Mouse (Mus musculus): ENCODE results near the gene Olfr147. TPM values are rescaled to one million over a fixed set of nuclear protein-coding genes. Genes with fewer than 3 reads are reported as not detected.
A peak's percentile ranks its signal among the peaks of the same experiment; 100 is the strongest.
"Not testable (repeated sequence)": the region's sequence is repeated elsewhere in the genome, so short reads cannot be mapped to it uniquely, and the experiment has no call there.

Gene Olfr147
- polyA plus RNA-seq (2014; fragmentation: Nextera tagmentation; extraction: Ambion mirVana), result not detected in 2 replicates

DNA sequence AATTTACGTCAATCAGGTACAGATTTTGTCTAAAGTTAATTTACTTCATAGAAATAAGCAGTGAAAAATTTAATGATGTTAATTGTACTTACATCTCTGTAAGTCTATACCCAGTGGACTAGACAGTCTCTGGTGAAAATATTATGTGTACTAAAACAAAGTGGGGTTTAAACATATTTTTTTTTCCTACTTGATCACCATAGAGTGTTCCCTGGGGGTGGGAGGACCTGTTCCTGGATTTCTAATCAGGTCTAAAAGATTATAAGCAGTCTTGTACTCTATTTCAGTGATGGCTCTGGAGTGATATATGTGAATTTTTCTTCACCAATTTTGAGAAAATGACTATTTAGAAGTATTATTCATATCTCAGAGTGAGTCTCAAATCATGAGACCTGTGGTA, at the start of gene Olfr147:
Olfr147 (plus strand) TSS at position 301 of the 400 bp plus-strand sequence.
- no peak for DNase-seq (ENCODE audit: low spot score)
- Histone ChIP-seq H3K9ac (ENCODE audit: low read length) (no peak within 1 kb of the TSS), H3K4me2 (ENCODE audit: low read depth, severe bottlenecking) (no peak within 1 kb of the TSS), H3K27me3 (ENCODE audit: control insufficient read depth, insufficient read depth, low read length) (no peaks in the 10 kb centered on the region), H3K36me3 (ENCODE audit: control insufficient read depth, insufficient read depth, low read length) (no peaks in the 10 kb centered on the region), H3K4me1 (ENCODE audit: control insufficient read depth, insufficient read depth, low read length) (no peaks in the 10 kb centered on the region), H3K9me3 (ENCODE audit: control insufficient read depth, low read length) (no peaks in the 10 kb centered on the region), H3K4me3 (ENCODE audit: low read depth, low read length) (no peak within 1 kb of the TSS), H3K27ac (replicated peaks; ENCODE audit: low read depth, low read length) (no peak within 1 kb of the TSS)
- 94% methylated on average over 1 of the region's 1 CpGs for WGBS
- ATAC-seq (ENCODE audit: insufficient number of reproducible peaks, low FRiP score, low TSS enrichment, low read depth), result no peak

DNA sequence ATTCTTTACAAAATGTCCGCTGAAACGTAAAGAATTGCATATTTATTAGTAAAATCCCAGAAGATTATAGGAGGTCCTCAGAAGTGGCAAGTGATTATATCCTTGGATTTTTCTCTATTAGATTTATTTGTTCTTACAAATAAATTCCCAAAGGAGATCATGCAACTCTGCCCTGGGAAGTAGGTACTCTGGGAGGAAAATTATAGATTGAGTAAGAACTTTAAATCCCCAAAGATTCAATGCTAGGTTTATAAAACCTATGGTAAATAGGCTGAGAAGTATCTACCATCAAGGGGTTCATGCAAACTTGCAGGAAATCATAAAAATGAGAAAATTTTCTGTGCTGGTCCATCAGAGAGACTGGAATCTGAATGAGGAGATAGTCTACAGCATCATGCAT, 34.9 kb upstream of the Olfr147 start, which contains the start of gene Olfr250:
Olfr250 (plus strand) TSS at position 301 of the 400 bp plus-strand sequence.
- no peaks in the 10 kb centered on the region for H3K36me3 ChIP-seq (ENCODE audit: control insufficient read depth, insufficient read depth, low read length)
- H3K4me3 ChIP-seq (ENCODE audit: low read depth, low read length), result no peak within 1 kb of the TSS
- H3K4me1 ChIP-seq (ENCODE audit: control insufficient read depth, insufficient read depth, low read length), result no peaks in the 10 kb centered on the region
- ATAC-seq (ENCODE audit: insufficient number of reproducible peaks, low FRiP score, low TSS enrichment, low read depth) (no peak), DNase-seq (ENCODE audit: low spot score) (no peak)
- H3K9ac ChIP-seq (ENCODE audit: low read length), result no peak within 1 kb of the TSS
- no peak within 1 kb of the TSS for H3K4me2 ChIP-seq (ENCODE audit: low read depth, severe bottlenecking)
- no peaks in the 10 kb centered on the region for H3K27me3 ChIP-seq (ENCODE audit: control insufficient read depth, insufficient read depth, low read length)
- no peak within 1 kb of the TSS for H3K27ac ChIP-seq (replicated peaks; ENCODE audit: low read depth, low read length)
- no peaks in the 10 kb centered on the region for H3K9me3 ChIP-seq (ENCODE audit: control insufficient read depth, low read length)
- WGBS, result 90% methylated on average over 2 of the region's 2 CpGs

DNA sequence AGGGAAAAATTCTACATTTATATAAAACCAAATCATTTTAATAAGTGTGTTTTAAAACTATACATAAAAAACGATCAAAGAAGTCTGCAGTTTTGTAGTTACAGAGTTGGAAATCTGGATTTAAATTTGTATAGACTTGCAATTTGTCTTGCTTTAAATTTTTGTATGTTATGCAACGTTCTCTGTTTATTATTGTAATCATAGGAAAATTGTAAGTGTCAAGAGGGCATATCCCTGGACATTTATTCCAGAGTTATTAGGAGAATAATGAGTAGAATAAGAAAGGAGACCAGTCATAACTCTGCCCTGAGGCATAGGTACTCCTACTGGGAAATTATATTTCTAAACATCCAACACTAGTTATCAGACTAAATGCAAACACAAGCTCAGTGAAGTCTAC, 24.7 kb upstream of the Olfr147 start, which contains the start of gene Olfr251:
Olfr251 (plus strand) TSS at position 301 of the 400 bp plus-strand sequence.
- DNase-seq (ENCODE audit: low spot score) (no peak), ATAC-seq (ENCODE audit: insufficient number of reproducible peaks, low FRiP score, low TSS enrichment, low read depth) (no peak)
- Histone ChIP-seq H3K27me3 (ENCODE audit: control insufficient read depth, insufficient read depth, low read length) (no peaks in the 10 kb centered on the region), H3K4me3 (ENCODE audit: low read depth, low read length) (no peak within 1 kb of the TSS), H3K36me3 (ENCODE audit: control insufficient read depth, insufficient read depth, low read length) (no peaks in the 10 kb centered on the region), H3K4me1 (ENCODE audit: control insufficient read depth, insufficient read depth, low read length) (no peaks in the 10 kb centered on the region), H3K4me2 (ENCODE audit: low read depth, severe bottlenecking) (no peak within 1 kb of the TSS), H3K27ac (replicated peaks; ENCODE audit: low read depth, low read length) (no peak within 1 kb of the TSS), H3K9ac (ENCODE audit: low read length) (no peak within 1 kb of the TSS), H3K9me3 (ENCODE audit: control insufficient read depth, low read length) (no peaks in the 10 kb centered on the region)
- WGBS, result 66% methylated on average over 2 of the region's 2 CpGs

DNA sequence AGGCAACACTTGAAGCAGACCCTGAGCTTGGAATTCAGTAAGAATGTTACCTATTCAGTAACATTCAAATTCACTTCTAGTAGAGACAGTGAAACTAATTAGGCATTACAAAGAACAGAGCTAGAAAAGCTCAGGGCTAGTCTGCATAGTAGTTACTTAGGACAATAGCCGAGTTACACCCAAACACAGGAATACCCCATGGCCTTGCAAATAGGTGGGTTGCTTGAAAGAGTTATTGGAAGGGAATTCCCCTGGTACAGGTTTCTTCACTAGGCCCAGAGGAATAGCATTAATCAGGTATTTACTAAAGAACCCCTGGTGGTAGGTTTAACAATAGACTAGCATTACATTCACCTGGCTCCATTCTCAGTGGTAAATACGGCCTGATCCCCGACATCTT, 6.0 kb downstream of the Olfr147 start:
- not testable (repeated sequence) for H3K4me2 ChIP-seq (ENCODE audit: low read depth, severe bottlenecking); H3K27ac ChIP-seq (replicated peaks; ENCODE audit: low read depth, low read length); H3K9me3 ChIP-seq (ENCODE audit: control insufficient read depth, low read length); ATAC-seq (ENCODE audit: insufficient number of reproducible peaks, low FRiP score, low TSS enrichment, low read depth); H3K36me3 ChIP-seq (ENCODE audit: control insufficient read depth, insufficient read depth, low read length); H3K4me3 ChIP-seq (ENCODE audit: low read depth, low read length); H3K27me3 ChIP-seq (ENCODE audit: control insufficient read depth, insufficient read depth, low read length); DNase-seq (ENCODE audit: low spot score); H3K4me1 ChIP-seq (ENCODE audit: control insufficient read depth, insufficient read depth, low read length); H3K9ac ChIP-seq (ENCODE audit: low read length)
- 92% methylated on average over 3 of the region's 3 CpGs for WGBS

DNA sequence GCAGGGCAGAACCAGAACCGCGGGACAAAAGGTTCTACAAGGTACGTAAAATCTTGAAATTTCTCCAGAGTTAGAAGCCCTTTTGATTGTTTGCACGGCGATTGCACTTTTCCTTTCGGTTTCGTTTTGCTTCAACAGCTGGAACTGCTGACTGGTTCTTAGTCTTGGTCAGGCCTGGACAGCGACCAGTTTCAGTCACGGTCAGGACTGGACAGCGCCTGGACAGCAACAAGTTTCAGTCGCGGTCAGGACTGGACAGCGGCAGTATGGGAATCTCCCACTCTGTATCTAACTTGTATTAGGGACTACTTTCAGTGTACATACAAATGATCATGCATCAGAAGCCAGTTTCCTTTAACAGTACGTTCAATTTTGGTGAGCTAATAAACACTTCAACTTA, 12.0 kb downstream of the Olfr147 start:
- WGBS, result 93% methylated on average over 14 of the region's 14 CpGs
- H3K4me1 ChIP-seq (ENCODE audit: control insufficient read depth, insufficient read depth, low read length); H3K9ac ChIP-seq (ENCODE audit: low read length); H3K27me3 ChIP-seq (ENCODE audit: control insufficient read depth, insufficient read depth, low read length); H3K36me3 ChIP-seq (ENCODE audit: control insufficient read depth, insufficient read depth, low read length); H3K9me3 ChIP-seq (ENCODE audit: control insufficient read depth, low read length); ATAC-seq (ENCODE audit: insufficient number of reproducible peaks, low FRiP score, low TSS enrichment, low read depth); H3K27ac ChIP-seq (replicated peaks; ENCODE audit: low read depth, low read length); H3K4me3 ChIP-seq (ENCODE audit: low read depth, low read length); H3K4me2 ChIP-seq (ENCODE audit: low read depth, severe bottlenecking): not testable (repeated sequence)
- DNase-seq (ENCODE audit: low spot score), result peak; percentile 63

DNA sequence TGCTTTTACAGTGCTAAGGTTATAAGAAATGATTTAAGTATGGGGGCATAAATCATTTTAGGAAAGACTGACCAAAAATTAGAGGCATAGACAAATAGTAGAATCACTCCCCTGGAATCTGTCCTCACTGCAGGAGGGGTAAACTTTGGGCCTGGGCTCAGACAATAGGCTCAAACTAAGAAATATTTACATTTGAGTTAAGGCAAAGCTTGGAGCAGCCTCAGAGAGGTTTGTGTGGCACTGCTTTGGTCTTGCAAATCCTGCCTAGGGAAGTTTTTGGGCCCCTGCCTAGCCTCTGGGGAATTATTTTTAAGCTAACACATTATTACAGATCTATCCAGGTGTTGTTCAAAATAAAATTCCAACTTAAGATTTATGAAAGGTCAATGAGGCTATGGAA, 22.3 kb downstream of the Olfr147 start:
- ATAC-seq (ENCODE audit: insufficient number of reproducible peaks, low FRiP score, low TSS enrichment, low read depth) (no peak), DNase-seq (ENCODE audit: low spot score) (no peak)
- H3K9me3 ChIP-seq (ENCODE audit: control insufficient read depth, low read length), result no peaks in the 10 kb centered on the region
- H3K27ac ChIP-seq (replicated peaks; ENCODE audit: low read depth, low read length), result no peak overlapping the region
- H3K4me1 ChIP-seq (ENCODE audit: control insufficient read depth, insufficient read depth, low read length), result no peaks in the 10 kb centered on the region
- no peaks in the 10 kb centered on the region for H3K36me3 ChIP-seq (ENCODE audit: control insufficient read depth, insufficient read depth, low read length)
- H3K9ac ChIP-seq (ENCODE audit: low read length), result no peak overlapping the region
- no peaks in the 10 kb centered on the region for H3K27me3 ChIP-seq (ENCODE audit: control insufficient read depth, insufficient read depth, low read length)
- H3K4me2 ChIP-seq (ENCODE audit: low read depth, severe bottlenecking), result no peak overlapping the region
- H3K4me3 ChIP-seq (ENCODE audit: low read depth, low read length), result no peak overlapping the region

DNA sequence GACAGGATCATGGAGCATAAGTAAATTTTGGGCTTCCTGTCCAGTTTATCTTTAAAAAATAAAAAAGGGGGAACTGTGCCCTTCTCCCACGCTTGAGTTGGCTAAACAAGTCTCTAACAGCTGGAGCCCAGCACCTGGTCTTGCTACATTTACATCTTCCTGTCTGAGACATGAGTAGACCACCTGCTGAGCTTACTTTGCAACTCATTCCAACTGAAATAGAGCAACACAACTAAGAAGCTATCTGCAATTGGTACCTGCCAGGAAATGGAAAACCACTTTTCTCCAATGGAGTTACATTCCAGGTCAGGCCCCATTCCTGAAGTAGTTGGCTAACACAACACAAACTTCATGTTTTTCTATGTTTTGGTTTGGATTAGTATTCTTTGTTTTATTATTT, 25.5 kb downstream of the Olfr147 start:
- DNase-seq (ENCODE audit: low spot score), result no peak
- no peak overlapping the region for H3K9ac ChIP-seq (ENCODE audit: low read length)
- H3K4me2 ChIP-seq (ENCODE audit: low read depth, severe bottlenecking), result no peak overlapping the region
- WGBS, result 59% methylated on average over 1 of the region's 1 CpGs
- H3K9me3 ChIP-seq (ENCODE audit: control insufficient read depth, low read length), result no peaks in the 10 kb centered on the region
- no peak for ATAC-seq (ENCODE audit: insufficient number of reproducible peaks, low FRiP score, low TSS enrichment, low read depth)
- H3K27me3 ChIP-seq (ENCODE audit: control insufficient read depth, insufficient read depth, low read length), result no peaks in the 10 kb centered on the region
- no peak overlapping the region for H3K27ac ChIP-seq (replicated peaks; ENCODE audit: low read depth, low read length)
- H3K36me3 ChIP-seq (ENCODE audit: control insufficient read depth, insufficient read depth, low read length), result no peaks in the 10 kb centered on the region
- no peak overlapping the region for H3K4me3 ChIP-seq (ENCODE audit: low read depth, low read length)
- no peaks in the 10 kb centered on the region for H3K4me1 ChIP-seq (ENCODE audit: control insufficient read depth, insufficient read depth, low read length)

DNA sequence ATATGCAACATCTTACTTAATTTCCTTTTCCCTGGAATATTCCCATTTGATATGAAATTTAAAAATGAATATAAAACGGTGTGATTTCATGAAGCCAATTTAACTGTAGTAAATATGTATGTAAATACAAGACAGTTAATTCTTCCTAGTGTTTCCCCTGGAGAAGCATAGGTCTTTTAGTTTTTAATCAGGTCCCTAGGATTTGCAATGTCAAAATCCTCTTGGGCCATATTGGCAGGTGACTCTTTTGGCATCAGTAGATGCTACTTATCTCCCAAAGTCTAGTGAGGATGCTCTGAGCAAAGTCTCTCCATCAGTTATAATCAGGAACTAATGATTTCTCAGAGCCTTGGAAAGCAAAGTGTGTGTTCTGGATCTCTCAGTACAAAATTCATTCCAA, 27.7 kb downstream of the Olfr147 start, which contains the start of gene Olfr901:
Olfr901 (plus strand) TSS at position 301 of the 400 bp plus-strand sequence.
- H3K27me3 ChIP-seq (ENCODE audit: control insufficient read depth, insufficient read depth, low read length), result no peaks in the 10 kb centered on the region

DNA sequence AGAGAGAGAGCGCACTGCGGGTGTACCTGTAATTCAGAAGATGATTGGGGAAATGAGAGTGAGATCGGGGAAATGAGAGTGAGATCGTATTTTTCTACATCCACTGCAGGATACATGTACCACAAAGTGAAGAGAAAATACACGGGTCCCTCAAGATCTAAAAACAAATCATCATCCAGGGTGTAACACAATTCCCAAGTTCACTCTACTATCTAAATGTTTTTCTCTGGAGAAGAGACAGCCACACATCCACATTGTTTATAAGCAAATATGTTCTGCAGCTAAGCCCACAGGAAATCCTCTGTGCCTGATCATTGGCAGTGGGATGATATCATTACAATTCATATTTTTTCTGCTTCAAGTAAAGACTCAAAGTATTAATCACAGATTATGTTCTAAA, 45.9 kb downstream of the Olfr147 start, which contains the start of gene Olfr902:
Olfr902 (plus strand) TSS at position 301 of the 400 bp plus-strand sequence.
- Histone ChIP-seq H3K9me3 (ENCODE audit: control insufficient read depth, low read length) (no peaks in the 10 kb centered on the region), H3K27me3 (ENCODE audit: control insufficient read depth, insufficient read depth, low read length) (no peaks in the 10 kb centered on the region), H3K36me3 (ENCODE audit: control insufficient read depth, insufficient read depth, low read length) (no peaks in the 10 kb centered on the region), H3K4me3 (ENCODE audit: low read depth, low read length) (no peak within 1 kb of the TSS), H3K4me2 (ENCODE audit: low read depth, severe bottlenecking) (no peak within 1 kb of the TSS), H3K4me1 (ENCODE audit: control insufficient read depth, insufficient read depth, low read length) (no peaks in the 10 kb centered on the region), H3K9ac (ENCODE audit: low read length) (no peak within 1 kb of the TSS), H3K27ac (replicated peaks; ENCODE audit: low read depth, low read length) (no peak within 1 kb of the TSS)
- no peak for ATAC-seq (ENCODE audit: insufficient number of reproducible peaks, low FRiP score, low TSS enrichment, low read depth)
- 90% methylated on average over 5 of the region's 5 CpGs for WGBS
- DNase-seq (ENCODE audit: low spot score), result no peak

More for the DNA sequence above, 27.7 kb downstream of the Olfr147 start, which contains the start of gene Olfr901:
- no peaks in the 10 kb centered on the region for H3K36me3 ChIP-seq (ENCODE audit: control insufficient read depth, insufficient read depth, low read length)
- 90% methylated on average over 1 of the region's 1 CpGs for WGBS
- H3K27ac ChIP-seq (replicated peaks; ENCODE audit: low read depth, low read length), result no peak within 1 kb of the TSS
- H3K9ac ChIP-seq (ENCODE audit: low read length), result no peak within 1 kb of the TSS
- H3K9me3 ChIP-seq (ENCODE audit: control insufficient read depth, low read length), result no peaks in the 10 kb centered on the region
- ATAC-seq (ENCODE audit: insufficient number of reproducible peaks, low FRiP score, low TSS enrichment, low read depth) (no peak), DNase-seq (ENCODE audit: low spot score) (no peak)
- no peaks in the 10 kb centered on the region for H3K4me1 ChIP-seq (ENCODE audit: control insufficient read depth, insufficient read depth, low read length)
- H3K4me3 ChIP-seq (ENCODE audit: low read depth, low read length), result no peak within 1 kb of the TSS
- no peak within 1 kb of the TSS for H3K4me2 ChIP-seq (ENCODE audit: low read depth, severe bottlenecking)
